Mouse (Mus musculus) lung, postnatal 25 days (tissue): ENCODE results near the gene Gm10772.
"Not testable (repeated sequence)": the region's sequence is repeated elsewhere in the genome, so short reads cannot be mapped to it uniquely, and the experiment has no call there.

Experiments used
- DNase-seq: peaks from one replicate; pipeline ENCODE4 v3.0.0; 2022; ENCODE audit warnings: low spot score

The Gm10772 gene

DNA sequence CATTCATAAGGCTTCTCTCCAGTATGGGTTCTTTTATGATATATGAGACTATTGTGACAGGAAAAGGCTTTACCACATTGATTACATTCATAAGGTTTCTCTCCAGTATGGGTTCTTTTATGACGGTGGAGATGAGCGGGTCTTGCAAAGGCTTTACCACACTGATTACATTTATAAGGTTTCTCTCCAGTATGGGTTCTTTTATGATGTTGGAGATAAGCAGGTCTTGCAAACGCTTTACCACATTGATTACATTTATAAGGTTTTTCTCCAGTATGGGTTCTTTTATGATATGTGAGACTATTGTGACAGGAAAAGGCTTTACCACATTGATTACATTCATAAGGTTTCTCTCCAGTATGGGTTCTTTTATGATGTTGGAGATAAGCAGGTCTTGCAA is at the start of gene Gm10772:
TSS of gene Gm10772 (minus strand) at position 101 of the 400 bp plus-strand sequence.
- DNase-seq: not testable (repeated sequence)

DNA sequence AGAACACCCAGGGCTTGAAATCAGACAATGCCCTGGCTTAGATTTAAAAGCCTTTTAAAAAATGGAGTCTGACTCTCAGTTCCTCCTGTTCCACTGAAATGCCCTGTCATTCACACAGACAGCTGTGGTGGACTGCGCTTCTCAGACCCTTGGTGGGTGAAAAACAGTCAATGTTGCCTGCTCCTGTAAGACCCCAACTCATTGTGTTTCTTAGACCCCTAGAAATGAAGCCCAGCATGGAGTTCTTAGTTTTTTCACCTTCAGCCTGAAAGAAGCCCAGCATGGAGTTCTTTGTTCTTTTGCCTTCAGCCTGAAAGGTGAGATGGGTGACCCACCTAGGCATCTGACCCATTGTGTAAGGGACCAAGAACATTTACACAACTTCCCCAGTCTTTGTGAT is 36.5 kb upstream of the Gm10772 start:
- not testable (repeated sequence) for DNase-seq

DNA sequence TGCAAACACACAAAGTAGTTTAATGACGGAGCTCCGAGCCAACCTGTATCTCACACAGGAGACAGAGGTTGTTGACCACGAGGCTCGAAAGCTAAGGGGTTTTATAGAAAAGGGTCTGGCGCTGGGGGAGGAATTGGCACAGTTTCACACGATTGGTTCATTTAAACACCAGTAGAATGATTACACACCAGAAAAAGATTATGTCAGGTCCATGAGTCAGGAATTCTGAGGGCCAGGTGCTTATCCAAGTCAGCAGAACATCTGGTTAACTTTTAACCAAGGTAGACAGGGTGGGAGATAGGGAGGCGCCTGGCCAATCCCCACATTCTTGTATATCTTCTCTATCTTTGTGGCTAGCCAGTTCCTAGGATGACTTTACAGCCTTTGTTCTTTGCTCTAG is 35.8 kb upstream of the Gm10772 start:
- DNase-seq: not testable (repeated sequence)

DNA sequence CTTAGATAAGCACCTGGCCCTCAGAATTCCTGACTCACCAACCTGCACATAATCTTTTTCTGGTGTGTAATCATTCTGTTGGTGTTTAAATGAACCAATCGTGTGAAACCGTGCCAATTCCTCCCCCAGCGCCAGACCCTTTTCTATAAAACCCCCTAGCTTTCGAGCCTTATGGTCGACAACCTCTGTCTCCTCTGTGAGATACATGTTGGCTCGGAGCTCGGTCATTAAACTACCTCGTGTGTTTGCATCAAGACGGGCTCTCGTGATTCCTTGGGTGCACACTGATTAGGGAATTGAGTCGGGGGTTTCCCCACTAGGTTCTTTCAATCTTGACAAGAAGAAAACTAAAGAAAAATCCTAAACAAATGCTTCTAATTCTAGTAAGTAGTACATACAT is 13.0 kb downstream of the Gm10772 start:
- DNase-seq: no peak

DNA sequence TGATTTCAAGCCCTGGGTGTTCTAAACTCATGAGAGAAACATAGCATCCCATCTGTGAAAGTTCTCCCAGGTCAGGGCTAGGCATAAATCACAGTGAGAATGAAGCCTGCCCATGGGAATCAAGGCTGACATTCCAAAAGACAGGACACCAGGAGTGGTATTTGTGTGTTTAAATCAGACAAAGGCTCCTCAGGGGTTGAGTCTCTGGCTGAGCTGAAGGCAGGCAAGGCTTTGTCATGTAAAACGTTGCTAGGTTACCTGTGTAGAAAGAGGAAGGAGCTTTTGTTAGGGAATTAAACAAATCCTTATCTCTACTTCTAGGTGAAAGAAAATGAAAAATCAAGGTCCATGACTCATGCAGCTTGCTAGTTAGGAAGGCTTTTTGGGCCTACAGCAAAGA is 13.6 kb downstream of the Gm10772 start:
- not testable (repeated sequence) for DNase-seq

DNA sequence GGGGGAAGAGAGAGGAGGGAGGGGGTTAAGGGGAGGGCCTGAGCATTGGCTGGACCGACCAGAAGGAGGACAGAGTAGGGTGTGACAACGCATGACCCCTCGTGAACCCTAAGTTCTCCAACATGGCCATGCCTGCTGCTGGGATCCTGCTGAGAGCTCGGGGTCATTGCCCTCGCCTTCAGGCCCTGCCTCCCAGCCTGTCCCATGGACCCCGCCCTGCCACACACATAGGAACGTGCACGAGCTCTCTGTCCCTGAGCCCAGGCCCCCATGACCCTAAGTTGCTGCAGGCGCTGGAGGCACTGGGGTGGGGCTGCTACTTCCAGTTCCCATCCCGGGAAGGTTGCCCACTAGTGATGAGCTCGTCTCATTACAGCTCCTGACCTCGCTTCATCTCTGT is 48.2 kb downstream of the Gm10772 start:
- DNase-seq: not testable (repeated sequence)
